Mouse (Mus musculus) heart, embryonic 10.5 days (tissue): Measurements from ENCODE around the gene Cltb. TPM values are rescaled to one million over a fixed set of nuclear protein-coding genes. Genes with fewer than 3 reads are reported as not detected.

Source experiments
- DNase-seq: peaks from one replicate; pipeline ENCODE4 v3.0.0-alpha.2; 2017; ENCODE audit warnings: low spot score
- H3K27ac ChIP-seq: fragments of 300-500 bp; sonication (generic); 2 replicates; pipeline ENCODE4 v1.5.1; 2016; ENCODE audit warnings: mild to moderate bottlenecking
- H3K27me3 ChIP-seq: fragments of 300-500 bp; sonication (generic); 2 replicates; pipeline ENCODE4 v1.6.1; 2016; ENCODE audit warnings: mild to moderate bottlenecking; ENCODE audit not compliant: poor library complexity, insufficient read depth, severe bottlenecking
- H3K36me3 ChIP-seq: fragments of 300-500 bp; sonication (generic); 2 replicates; pipeline ENCODE4 v1.6.1; 2016; ENCODE audit warnings: mild to moderate bottlenecking, moderate library complexity
- H3K4me1 ChIP-seq: fragments of 300-500 bp; sonication (generic); 2 replicates; pipeline ENCODE4 v1.6.1; 2016; ENCODE audit warnings: mild to moderate bottlenecking
- H3K4me3 ChIP-seq: fragments of 300-500 bp; sonication (generic); 2 replicates; pipeline ENCODE4 v1.5.1; 2016; ENCODE audit warnings: mild to moderate bottlenecking, moderate library complexity
- H3K9me3 ChIP-seq: fragments of 300-500 bp; sonication (generic); 2 replicates; pipeline ENCODE4 v1.6.1; 2016; ENCODE audit warnings: mild to moderate bottlenecking, moderate library complexity
- WGBS: fragments of 180-500 bp; shearing (Covaris S2); methylation state at CpG from one replicate; pipeline ENCODE4 v1.1.7; 2016; 5-methylcytosine and 5-hydroxymethylcytosine counted together
- polyA plus RNA-seq: library from polyadenylated mRNA; unstranded; fragments of >200 nt; fragmentation: Nextera tagmentation; extraction: Ambion mirVana; gene quantifications from 2 replicates; pipeline ENCODE4 v1.2.1, GENCODE M21; 2016

Gene Cltb
- polyA plus RNA-seq, 1 experiment from 2014 or later, result 32.1 TPM

- 10% methylated on average over 1 of the region's 1 CpGs for WGBS
- no peak overlapping the region for H3K4me3 ChIP-seq
- peaks cover 16% of the 10 kb centered on the region; the same call in 1 of the 2 replicates for H3K27me3 ChIP-seq
- no peak for DNase-seq
- H3K9me3 ChIP-seq, result no peaks in the 10 kb centered on the region
- H3K27ac ChIP-seq, result peak overlapping the region; percentile 52; the same call in 1 of the 2 replicates
- peaks cover 25% of the 10 kb centered on the region for H3K4me1 ChIP-seq
- peaks cover 10% of the 10 kb centered on the region; the same call in 1 of the 2 replicates for H3K36me3 ChIP-seq
Measured at GRCm38 (mm10) chr13:54609301-54609700, 1.8 kb downstream of the Cltb start.

GRCm38 (mm10) chr13:54608666-54609065 is 2.5 kb downstream of the Cltb start:
- Histone ChIP-seq H3K9me3 (no peaks in the 10 kb centered on the region), H3K36me3 (peaks cover 10% of the 10 kb centered on the region; the same call in 1 of the 2 replicates), H3K27me3 (peaks cover 16% of the 10 kb centered on the region; the same call in 1 of the 2 replicates), H3K4me1 (peaks cover 25% of the 10 kb centered on the region), H3K4me3 (peak overlapping the region; percentile 24), H3K27ac (peak overlapping the region; percentile 52; the same call in 1 of the 2 replicates)
- WGBS, result 16% methylated on average over 8 of the region's 8 CpGs
- no peak for DNase-seq

DNA sequence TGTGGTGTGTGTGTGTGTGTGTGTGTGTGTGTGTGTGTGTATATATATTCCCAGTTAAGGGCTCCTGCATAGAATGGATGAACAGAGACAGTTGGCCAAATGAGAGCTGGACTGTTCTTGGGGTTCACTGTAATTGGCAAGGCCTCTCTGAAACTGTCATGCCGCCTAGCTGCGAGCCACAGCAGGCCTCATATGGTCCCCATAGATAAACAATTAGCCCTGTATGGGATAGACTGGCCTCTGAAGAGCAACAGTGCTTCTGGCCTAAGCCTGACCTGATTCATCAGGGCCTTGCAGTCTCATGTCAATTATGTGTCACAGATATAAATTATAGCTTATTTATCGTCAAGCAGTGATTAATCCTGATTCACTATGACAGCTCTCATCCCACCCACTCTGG is 3.1 kb downstream of the Cltb start:
- Histone ChIP-seq H3K9me3 (no peaks in the 10 kb centered on the region), H3K36me3 (peaks cover 10% of the 10 kb centered on the region; the same call in 1 of the 2 replicates), H3K27ac (no peak overlapping the region), H3K4me1 (peaks cover 25% of the 10 kb centered on the region), H3K4me3 (no peak overlapping the region), H3K27me3 (peaks cover 16% of the 10 kb centered on the region; the same call in 1 of the 2 replicates)
- DNase-seq, result no peak
- 84% methylated on average over 3 of the region's 3 CpGs for WGBS

DNA sequence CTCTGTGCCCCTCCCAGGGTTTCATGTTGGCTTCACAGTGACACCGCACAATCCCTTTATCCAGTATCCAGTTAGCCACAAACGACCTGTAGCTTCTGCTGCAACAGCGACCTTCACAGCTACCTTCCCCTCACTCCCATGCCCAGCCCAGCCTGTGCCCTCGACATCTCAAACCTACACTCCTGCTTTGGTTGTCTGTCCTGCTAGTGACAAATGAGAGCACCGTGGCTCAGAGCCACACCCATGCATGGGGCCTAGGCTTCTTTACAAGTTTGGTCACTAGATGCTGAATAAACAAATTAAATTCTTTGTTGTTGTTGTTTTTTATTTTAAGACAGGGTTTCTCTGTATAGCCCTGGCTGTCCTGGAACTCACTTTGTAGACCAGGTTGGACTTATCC is 3.9 kb downstream of the Cltb start:
- H3K27me3 ChIP-seq, result peaks cover 16% of the 10 kb centered on the region; the same call in 1 of the 2 replicates
- no peak for DNase-seq
- H3K27ac ChIP-seq, result no peak overlapping the region
- WGBS, result 75% methylated on average over 5 of the region's 5 CpGs
- peaks cover 10% of the 10 kb centered on the region; the same call in 1 of the 2 replicates for H3K36me3 ChIP-seq
- H3K9me3 ChIP-seq, result no peaks in the 10 kb centered on the region
- H3K4me3 ChIP-seq, result no peak overlapping the region
- peaks cover 28% of the 10 kb centered on the region for H3K4me1 ChIP-seq

- no peaks in the 10 kb centered on the region for H3K9me3 ChIP-seq
- H3K4me3 ChIP-seq, result no peak overlapping the region
- no peak overlapping the region for H3K27ac ChIP-seq
- peaks cover 17% of the 10 kb centered on the region for H3K4me1 ChIP-seq
- peaks cover 10% of the 10 kb centered on the region; the same call in 1 of the 2 replicates for H3K27me3 ChIP-seq
- 77% methylated on average over 5 of the region's 5 CpGs for WGBS
- H3K36me3 ChIP-seq, result peaks cover 10% of the 10 kb centered on the region; the same call in 1 of the 2 replicates
- DNase-seq, result no peak
Measured at GRCm38 (mm10) chr13:54605426-54605825, 5.7 kb downstream of the Cltb start.

GRCm38 (mm10) chr13:54604221-54604620 is 6.9 kb downstream of the Cltb start:
- no peak for DNase-seq
- Histone ChIP-seq H3K4me3 (no peak overlapping the region), H3K36me3 (peaks cover 13% of the 10 kb centered on the region; the same call in 1 of the 2 replicates), H3K27ac (no peak overlapping the region), H3K4me1 (peaks cover 13% of the 10 kb centered on the region), H3K27me3 (0 out of 2 replicates have a peak, but pooled peaks cover 1% of the 10 kb centered on the region), H3K9me3 (no peaks in the 10 kb centered on the region)
- 67% methylated on average over 4 of the region's 4 CpGs for WGBS

DNA sequence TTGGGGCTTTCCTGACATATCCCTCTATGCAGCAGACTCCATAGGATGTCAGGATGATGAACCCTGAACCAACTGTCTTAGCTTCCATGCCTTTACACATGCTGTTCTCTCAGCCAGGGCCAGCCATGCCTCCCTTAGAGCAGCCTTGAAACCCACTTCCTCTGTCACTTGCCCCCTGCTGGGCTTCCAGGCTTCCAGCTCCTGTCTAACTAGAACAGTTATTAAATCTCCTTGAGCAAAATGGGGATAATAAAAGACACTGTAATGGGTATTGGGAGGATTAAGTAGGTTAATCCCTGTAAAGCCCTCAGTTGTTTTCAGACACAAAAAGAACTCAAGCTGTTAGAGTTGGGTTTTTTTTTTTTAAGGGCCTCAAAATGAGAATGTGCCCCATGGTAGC is 7.6 kb downstream of the Cltb start:
- Histone ChIP-seq H3K36me3 (peaks cover 21% of the 10 kb centered on the region), H3K9me3 (no peaks in the 10 kb centered on the region), H3K4me3 (no peak overlapping the region), H3K27me3 (no peaks in the 10 kb centered on the region), H3K27ac (no peak overlapping the region), H3K4me1 (peaks cover 8% of the 10 kb centered on the region)
- DNase-seq, result no peak

- H3K4me3 ChIP-seq, result no peak overlapping the region
- H3K4me1 ChIP-seq, result peaks cover 14% of the 10 kb centered on the region; the same call in 1 of the 2 replicates
- 0 out of 2 replicates have a peak overlapping the region, but pooled peaks have one; percentile 1 for H3K27ac ChIP-seq
- H3K36me3 ChIP-seq, result peaks cover 24% of the 10 kb centered on the region
- no peaks in the 10 kb centered on the region for H3K9me3 ChIP-seq
- no peak for DNase-seq
- H3K27me3 ChIP-seq, result no peaks in the 10 kb centered on the region
- WGBS, result 62% methylated on average over 3 of the region's 3 CpGs
Measured at GRCm38 (mm10) chr13:54602639-54603111, 8.5 kb downstream of the Cltb start.

DNA sequence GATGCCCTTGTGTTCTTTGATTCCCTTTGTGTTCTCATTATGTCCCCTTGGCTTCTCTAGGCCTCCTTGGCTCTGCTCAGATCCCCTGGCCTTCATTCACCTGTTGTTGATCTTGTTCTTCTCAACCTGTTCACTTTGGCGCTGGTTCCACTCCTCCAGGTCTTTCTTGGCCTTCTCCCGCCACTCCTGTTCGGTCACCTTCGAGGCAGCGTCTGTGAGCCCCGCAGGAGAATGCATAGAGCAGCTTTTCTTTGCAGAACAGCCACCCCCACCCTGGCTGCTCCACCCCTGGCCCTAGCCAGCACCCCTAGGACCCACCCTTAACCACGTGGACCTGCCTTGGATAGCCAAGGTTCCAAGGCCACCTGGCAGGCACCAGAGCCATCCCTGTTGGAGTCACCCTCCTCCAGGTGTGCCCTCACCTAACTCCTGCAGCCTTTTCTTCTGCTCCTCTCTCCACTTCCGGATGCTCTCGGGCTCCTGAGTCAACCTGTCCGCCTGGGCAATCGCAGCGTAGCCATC is 12.5 kb downstream of the Cltb start:
- H3K4me1 ChIP-seq, result peaks cover 42% of the 10 kb centered on the region
- H3K27me3 ChIP-seq, result no peaks in the 10 kb centered on the region
- DNase-seq, result no peak
- H3K27ac ChIP-seq, result no peak overlapping the region
- H3K9me3 ChIP-seq, result no peaks in the 10 kb centered on the region
- H3K36me3 ChIP-seq, result peaks cover 19% of the 10 kb centered on the region
- H3K4me3 ChIP-seq, result no peak overlapping the region
- 87% methylated on average over 12 of the region's 12 CpGs for WGBS

- WGBS, result 67% methylated on average over 5 of the region's 5 CpGs
- H3K27ac ChIP-seq, result peak overlapping the region; percentile 69; the same call in 1 of the 2 replicates
- H3K4me1 ChIP-seq, result peaks cover 39% of the 10 kb centered on the region
- peaks cover 21% of the 10 kb centered on the region for H3K36me3 ChIP-seq
- no peaks in the 10 kb centered on the region for H3K27me3 ChIP-seq
- no peaks in the 10 kb centered on the region for H3K9me3 ChIP-seq
- DNase-seq, result no peak
- peak overlapping the region; percentile 27; the same call in 1 of the 2 replicates for H3K4me3 ChIP-seq
Measured at GRCm38 (mm10) chr13:54596870-54597269, 14.3 kb downstream of the Cltb start.

DNA sequence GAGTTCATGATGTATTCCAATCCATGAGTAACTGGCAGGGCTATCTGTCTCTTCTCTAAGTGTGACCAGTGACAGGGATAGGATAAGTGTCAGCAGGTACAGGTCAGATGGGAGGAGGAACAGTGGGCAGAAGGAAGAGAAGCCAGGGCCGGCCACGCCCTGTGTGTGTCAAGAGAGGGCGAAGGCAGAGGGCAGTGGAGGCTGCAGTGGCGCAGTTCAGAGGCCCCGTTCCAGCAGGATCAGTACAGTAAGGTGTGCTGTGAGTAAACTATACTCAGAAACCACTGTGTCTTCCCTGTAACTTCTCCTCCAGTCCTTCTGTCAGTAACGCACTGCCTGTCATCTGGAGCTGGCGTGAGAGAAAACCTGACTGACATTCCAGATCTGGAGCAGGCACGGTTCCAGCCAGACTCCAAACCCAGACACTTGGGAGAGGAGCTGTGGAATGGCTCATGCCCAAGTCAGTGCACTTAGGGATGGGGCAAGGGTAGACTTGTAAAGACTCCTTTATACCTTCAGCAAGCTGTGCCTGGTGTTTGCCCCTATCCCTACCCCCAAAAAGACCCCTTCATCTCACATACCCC is 14.9 kb downstream of the Cltb start:
- H3K4me3 ChIP-seq, result no peak overlapping the region
- peaks cover 45% of the 10 kb centered on the region for H3K4me1 ChIP-seq
- H3K36me3 ChIP-seq, result peaks cover 21% of the 10 kb centered on the region
- WGBS, result 43% methylated on average over 8 of the region's 8 CpGs
- no peak for DNase-seq
- H3K27me3 ChIP-seq, result no peaks in the 10 kb centered on the region
- H3K9me3 ChIP-seq, result no peaks in the 10 kb centered on the region
- peak overlapping the region; percentile 69; the same call in 1 of the 2 replicates for H3K27ac ChIP-seq

GRCm38 (mm10) chr13:54593617-54594016 is 17.5 kb downstream of the Cltb start:
- H3K4me3 ChIP-seq, result no peak overlapping the region
- H3K27me3 ChIP-seq, result no peaks in the 10 kb centered on the region
- H3K36me3 ChIP-seq, result peaks cover 11% of the 10 kb centered on the region
- WGBS, result 85% methylated on average over 11 of the region's 11 CpGs
- H3K4me1 ChIP-seq, result peaks cover 56% of the 10 kb centered on the region
- H3K27ac ChIP-seq, result no peak overlapping the region
- no peak for DNase-seq
- no peaks in the 10 kb centered on the region for H3K9me3 ChIP-seq

GRCm38 (mm10) chr13:54591776-54592356 is 19.3 kb downstream of the Cltb start:
- DNase-seq, result no peak
- WGBS, result 93% methylated on average over 8 of the region's 8 CpGs
- Histone ChIP-seq H3K36me3 (peaks cover 20% of the 10 kb centered on the region), H3K9me3 (no peaks in the 10 kb centered on the region), H3K27me3 (no peaks in the 10 kb centered on the region), H3K4me3 (peak overlapping the region; percentile 3; the same call in 1 of the 2 replicates), H3K4me1 (peaks cover 40% of the 10 kb centered on the region), H3K27ac (no peak overlapping the region)
